Comparison of ENCODE assay signal across 9 mouse cellular contexts in the genomic region with DNA sequence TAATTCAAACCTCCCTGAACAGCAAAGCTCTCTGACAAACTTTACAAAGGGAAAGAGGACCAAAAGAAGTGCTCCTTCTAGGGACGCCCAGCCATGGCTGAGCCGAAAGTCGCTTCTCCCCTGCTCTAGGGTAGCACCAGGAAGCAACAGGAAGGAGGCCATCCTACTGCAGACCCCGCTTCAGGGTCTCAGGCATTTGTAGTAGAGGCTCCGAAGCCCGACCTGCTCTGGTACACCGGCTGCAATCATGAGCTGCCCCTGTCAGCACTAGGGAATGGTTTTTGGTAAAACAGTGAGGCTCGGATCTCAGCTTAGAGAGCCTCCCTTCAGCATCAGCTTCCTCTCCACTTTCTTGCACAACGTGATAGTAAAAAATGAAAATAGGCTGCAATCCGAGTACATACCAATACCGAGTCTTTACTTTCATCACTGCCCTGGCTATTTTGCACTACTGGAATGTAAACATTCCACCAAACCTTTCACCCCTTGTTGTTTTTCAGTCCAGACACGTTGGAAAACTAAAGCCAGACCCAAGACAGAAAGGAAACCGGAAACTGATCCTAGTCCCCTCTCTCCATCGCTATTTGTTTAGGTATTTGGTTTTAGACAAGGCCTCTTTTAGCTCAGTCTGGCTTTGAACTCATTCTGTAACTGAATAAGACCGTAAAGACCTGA. TPM values are rescaled to one million over a fixed set of nuclear protein-coding genes. Genes with fewer than 3 reads are reported as not detected.
DNase-seq lines count a peak whose midpoint lies in the region; ATAC-seq and TF ChIP-seq lines count a peak whose summit lies in the region.
"Had no signal": no experiment of that assay in that cellular context is flagged by ENCODE, and none has a peak within 500 bp of the region (broad histone marks: within the 10 kb centered on the region; RNA-seq: fewer than 3 reads in every experiment).

No protein-coding gene starts in this region.

- DNase-seq in kidney, postnatal 0 days (ENCODE audit: low spot score), result peak; percentile 71
- no peak for DNase-seq in kidney, postnatal 25 days
- no peak for DNase-seq in cerebellum, adult 9-11 months
- DNase-seq in gastrocnemius, postnatal 36 days, result no peak
- no peak for DNase-seq in urinary bladder, postnatal 36 days (ENCODE audit: low spot score in 2 of 2)
- DNase-seq: adrenal gland, adult 2 months had no signal

- H3K4me3 ChIP-seq in kidney, postnatal 0 days (replicated peaks; ENCODE audit: low read depth, low read length), result peak overlapping the region; percentile 7; the same call in 1 of the 2 replicates
- H3K4me3 ChIP-seq in neural tube, embryonic 15.5 days (replicated peaks), result no peak overlapping the region

- no peaks in the 10 kb centered on the region for H3K27me3 ChIP-seq in kidney, postnatal 0 days (ENCODE audit: insufficient read depth, low read length)
- H3K27me3 ChIP-seq in neural tube, embryonic 15.5 days (replicated peaks), result no peaks in the 10 kb centered on the region

- intact Hi-C loops in gastrocnemius, postnatal 36 days (cut with DNase I), result no loop called here

- 32% methylated on average over 15 of the region's 15 CpGs for WGBS in kidney, postnatal 0 days
- WGBS in neural tube, embryonic 15.5 days, result 69% methylated on average over 15 of the region's 15 CpGs

- TF ChIP-seq CTCF in kidney, postnatal 0 days (IDR thresholded peaks at IDR 0.05; ENCODE audit: low read depth), result no peak

- no peak overlapping the region for H3K9ac ChIP-seq in kidney, postnatal 0 days (ENCODE audit: low read depth, low read length)
- no peak overlapping the region for H3K9ac ChIP-seq in neural tube, embryonic 15.5 days (replicated peaks)

- no peaks in the 10 kb centered on the region for H3K36me3 ChIP-seq in kidney, postnatal 0 days (ENCODE audit: insufficient read depth, low read length)
- no peaks in the 10 kb centered on the region for H3K36me3 ChIP-seq in neural tube, embryonic 15.5 days

- peak overlapping the region; percentile 76 for H3K27ac ChIP-seq in kidney, postnatal 0 days
- no peak overlapping the region for H3K27ac ChIP-seq in neural tube, embryonic 15.5 days (replicated peaks)

- H3K9me3 ChIP-seq in kidney, postnatal 0 days (replicated peaks; ENCODE audit: low read length), result no peaks in the 10 kb centered on the region
- H3K9me3 ChIP-seq in neural tube, embryonic 15.5 days (replicated peaks), result no peaks in the 10 kb centered on the region

- peak overlapping the region; percentile 48 for H3K4me2 ChIP-seq in kidney, postnatal 0 days (ENCODE audit: low read length)
- peak overlapping the region; percentile 19 for H3K4me2 ChIP-seq in neural tube, embryonic 15.5 days

- 0 out of 2 replicates have a peak, but pooled peaks cover 12% of the 10 kb centered on the region for H3K4me1 ChIP-seq in kidney, postnatal 0 days (replicated peaks; ENCODE audit: insufficient read depth, low read length)
- H3K4me1 ChIP-seq in neural tube, embryonic 15.5 days, result peaks cover 8% of the 10 kb centered on the region; the same call in 1 of the 2 replicates

- no peak for ATAC-seq in kidney, postnatal 0 days (replicated peaks; ENCODE audit: low FRiP score, low read depth)
- ATAC-seq in common myeloid progenitor, adult 5-6 weeks (replicated peaks; ENCODE audit: low read depth, poor library complexity, severe bottlenecking), result 0 out of 2 replicates have a peak, but pooled peaks have one; percentile 10
- ATAC-seq in inflammation-experienced regulatory T-cells, adult 6 months, result peak; percentile 4
- no peak for ATAC-seq in neural tube, embryonic 15.5 days (ENCODE audit: low FRiP score)

RNA-seq across cellular contexts. Expression of a gene that starts 44.8 kb away (rescaled TPM):
- polyA plus RNA-seq in kidney, postnatal 0 days (2015; fragmentation: Nextera tagmentation; extraction: Ambion mirVana), result 7.6 and 8.0 TPM in 2 replicates
- total RNA-seq in common myeloid progenitor, adult 5-6 weeks (2017), result 13.2 and 22.9 TPM in 2 replicates
- polyA plus RNA-seq in inflammation-experienced regulatory T-cells, adult 6 months (2017; shearing (Covaris generic)), result 100 to 1,000 TPM in 1 of 3 experiments, 10 to 100 TPM in 2; 61.5 to 101 (median 68.3) TPM
- 2.4 and 4.8 TPM in 2 replicates for polyA plus RNA-seq in neural tube, embryonic 15.5 days (2015; fragmentation: Nextera tagmentation; extraction: Ambion mirVana)
- 1 to 10 TPM; 9.7 to 9.8 TPM for total RNA-seq in gastrocnemius, postnatal 36 days (2021)

Comparison
In these comparisons a context has a peak if more than half of its experiments do, and no peak if none do; other contexts are left out.
1. ATAC-seq: peak in common myeloid progenitor, adult 5-6 weeks (single experiment) and inflammation-experienced regulatory T-cells, adult 6 months (single experiment); none in kidney, postnatal 0 days (single experiment) and neural tube, embryonic 15.5 days (single experiment).